Mouse (Mus musculus) megakaryocyte, embryonic 14.5 days (primary cell): Measurements from ENCODE around the gene Auts2. TPM values are rescaled to one million over a fixed set of nuclear protein-coding genes. Genes with fewer than 3 reads are reported as not detected.

Experiments
- H3K27me3 ChIP-seq: replicated peaks from 2 replicates; pipeline ENCODE3; 2012; ENCODE audit warnings: inconsistent platforms
- H3K36me3 ChIP-seq: replicated peaks from 2 replicates; pipeline ENCODE3; 2012; ENCODE audit warnings: low read length, inconsistent platforms, mixed read lengths
- H3K4me1 ChIP-seq: 2 replicates; pipeline ENCODE4 v1.6.1; 2012; ENCODE audit warnings: inconsistent platforms
- H3K4me3 ChIP-seq: replicated peaks from 2 replicates; pipeline ENCODE3; 2012; ENCODE audit warnings: moderate library complexity, mild to moderate bottlenecking, inconsistent platforms
- H3K9me3 ChIP-seq: 2 replicates; pipeline ENCODE4 v1.6.1; 2012; ENCODE audit warnings: inconsistent platforms
- FLI1 ChIP-seq: IDR thresholded peaks from 2 replicates; pipeline ENCODE4 v1.6.1; 2012; ENCODE audit warnings: low read length, inconsistent platforms, mixed read lengths
- GATA1 ChIP-seq: IDR thresholded peaks from 3 replicates; pipeline ENCODE4 v1.6.1; 2012; ENCODE audit warnings: mixed read lengths, low read length, inconsistent platforms, borderline replicate concordance
- polyA plus RNA-seq: library from polyadenylated mRNA; stranded (reverse); fragments of >175 nt; gene quantifications from 2 replicates; pipeline ENCODE4 v1.2.3, GENCODE M21; 2012; ENCODE audit warnings: low replicate concordance; ENCODE audit not compliant: insufficient read depth

Gene Auts2
- polyA plus RNA-seq, 1 experiment: 4.0 TPM

DNA sequence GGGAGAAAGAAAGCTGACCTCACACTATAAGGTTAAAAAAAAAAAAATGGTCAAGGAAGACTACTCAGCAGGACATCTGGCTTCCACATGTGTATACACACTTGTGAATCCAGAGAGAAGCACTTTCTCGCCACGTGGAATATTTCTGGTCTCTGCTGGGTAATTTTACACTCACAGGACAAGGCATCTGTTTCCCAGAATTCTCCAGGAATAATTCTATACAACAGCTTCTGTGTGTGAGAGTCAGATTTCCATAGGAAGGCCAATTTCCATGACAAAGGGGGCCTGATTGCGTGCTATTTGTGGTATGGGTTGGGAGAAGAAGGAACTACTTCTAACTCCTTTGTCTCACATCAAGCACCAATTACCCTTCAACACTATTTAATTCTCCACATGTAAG lies 1016.5 kb downstream of the Auts2 start:
- H3K27me3 ChIP-seq: no peaks in the 10 kb centered on the region
- H3K36me3 ChIP-seq: no peaks in the 10 kb centered on the region
- H3K4me3 ChIP-seq: no peak overlapping the region
- peaks cover 21% of the 10 kb centered on the region for H3K9me3 ChIP-seq
- peaks cover 3% of the 10 kb centered on the region; the same call in 1 of the 2 replicates for H3K4me1 ChIP-seq
- TF ChIP-seq GATA1: no peak
- no peak for TF ChIP-seq FLI1

DNA sequence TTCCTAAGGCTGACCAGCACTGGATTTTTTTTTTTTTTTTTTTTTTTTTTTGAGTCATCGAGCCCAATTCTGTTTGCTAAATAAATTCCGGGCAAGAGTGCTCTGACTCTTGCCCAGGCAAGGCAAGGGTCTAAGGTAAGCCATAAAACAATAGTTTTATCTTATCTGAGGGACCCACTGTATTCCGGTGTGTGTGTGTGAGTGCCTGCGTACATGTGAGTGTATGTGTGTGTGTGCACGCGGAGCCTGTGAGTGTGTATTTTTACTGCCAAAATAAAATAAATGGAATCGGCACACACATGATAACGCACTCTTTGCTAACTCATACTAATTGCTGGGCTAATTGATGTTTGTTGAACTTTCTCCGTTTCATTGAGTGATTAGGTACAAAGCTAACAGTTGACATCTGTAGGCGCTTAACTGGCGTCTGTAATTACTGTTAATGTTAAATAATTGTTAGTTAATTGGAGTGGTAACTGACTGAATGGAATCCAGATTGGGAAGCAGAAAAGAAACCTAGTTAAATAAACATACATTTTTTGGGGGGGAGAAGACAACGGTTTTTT lies 1018.2 kb downstream of the Auts2 start:
- Histone ChIP-seq H3K4me3 (no peak overlapping the region), H3K36me3 (no peaks in the 10 kb centered on the region), H3K9me3 (peaks cover 26% of the 10 kb centered on the region), H3K27me3 (no peaks in the 10 kb centered on the region), H3K4me1 (peaks cover 3% of the 10 kb centered on the region; the same call in 1 of the 2 replicates)
- TF ChIP-seq FLI1 (no peak), GATA1 (no peak)

DNA sequence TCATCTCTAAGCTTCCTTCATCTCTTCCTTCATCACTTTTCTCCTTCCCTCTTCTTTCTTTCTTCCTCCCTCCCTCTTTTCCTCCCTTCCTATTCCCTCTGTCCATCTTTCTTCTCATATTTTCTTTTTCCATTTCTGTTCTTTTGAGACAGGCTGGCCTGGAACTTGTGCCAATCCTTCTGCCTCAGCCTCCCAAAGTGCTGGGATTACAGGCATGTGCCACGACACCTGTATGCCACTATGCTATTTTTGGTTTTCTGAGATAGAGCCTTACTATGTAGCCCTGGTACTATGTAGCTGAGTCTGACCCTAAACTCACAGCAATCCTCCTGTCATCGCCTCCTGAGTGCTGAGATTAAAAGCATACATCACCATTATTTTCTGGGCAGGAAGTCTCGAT lies 1023.6 kb downstream of the Auts2 start:
- H3K27me3 ChIP-seq: no peaks in the 10 kb centered on the region
- peaks cover 32% of the 10 kb centered on the region for H3K9me3 ChIP-seq
- H3K36me3 ChIP-seq: no peaks in the 10 kb centered on the region
- no peaks in the 10 kb centered on the region for H3K4me1 ChIP-seq
- H3K4me3 ChIP-seq: no peak overlapping the region
- TF ChIP-seq FLI1: no peak
- no peak for TF ChIP-seq GATA1

DNA sequence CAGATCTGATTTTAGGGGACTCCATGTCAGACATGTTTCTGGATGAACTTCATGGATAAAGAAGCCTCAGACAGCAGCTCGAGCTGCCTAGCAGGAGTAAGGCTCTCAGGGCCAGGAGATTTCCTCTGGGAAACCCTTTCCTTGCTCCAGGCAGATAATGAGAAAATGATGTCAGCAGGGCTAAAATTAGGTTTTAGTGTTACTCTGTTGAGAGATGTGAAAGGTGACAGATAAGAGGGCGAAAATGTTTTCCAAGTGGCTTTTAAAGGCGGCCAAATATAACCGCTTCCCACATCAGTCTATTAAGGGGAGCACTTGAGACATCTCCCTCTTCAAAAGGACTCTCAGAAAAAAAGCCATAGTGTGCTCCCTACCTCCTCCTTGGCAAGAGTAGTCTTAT lies 1025.5 kb downstream of the Auts2 start:
- Histone ChIP-seq H3K4me1 (no peaks in the 10 kb centered on the region; the same call in 1 of the 2 replicates), H3K4me3 (no peak overlapping the region), H3K36me3 (no peaks in the 10 kb centered on the region), H3K9me3 (peaks cover 33% of the 10 kb centered on the region), H3K27me3 (no peaks in the 10 kb centered on the region)
- no peak for TF ChIP-seq GATA1
- no peak for TF ChIP-seq FLI1

DNA sequence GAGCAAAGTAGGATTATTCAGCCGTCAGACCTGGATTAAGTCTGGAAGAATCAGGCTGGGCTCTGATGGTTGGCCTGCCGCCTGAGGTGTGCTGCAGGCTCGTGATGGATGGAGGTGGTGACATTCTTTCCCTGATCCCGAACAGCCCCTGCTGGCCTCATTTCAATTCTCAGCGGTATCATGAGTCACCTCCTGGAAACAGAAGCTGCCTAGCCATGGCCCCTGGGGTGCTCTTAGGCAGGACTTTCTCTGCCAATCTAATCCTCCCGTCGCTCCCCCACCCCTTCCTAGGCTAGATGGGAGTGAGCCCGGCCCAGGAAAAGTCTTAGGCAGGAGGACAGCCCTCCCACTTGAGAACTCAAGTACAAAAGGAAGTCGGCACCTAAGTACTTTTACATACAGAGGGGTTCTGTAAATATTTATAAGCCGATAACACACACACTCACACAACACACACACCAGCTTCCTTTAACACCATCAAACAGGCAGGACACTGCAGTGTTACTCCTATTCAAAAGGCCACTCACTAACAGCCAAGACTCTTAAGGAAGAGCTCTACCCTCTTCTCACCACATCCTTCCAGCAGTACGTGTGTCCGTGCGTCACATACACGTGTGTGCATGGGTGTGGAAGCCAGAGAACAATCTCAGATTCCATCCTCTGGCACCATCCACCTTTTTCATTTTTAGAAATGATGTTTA lies 1027.3 kb downstream of the Auts2 start:
- TF ChIP-seq FLI1 (no peak), GATA1 (no peak)
- Histone ChIP-seq H3K27me3 (no peaks in the 10 kb centered on the region), H3K4me3 (no peak overlapping the region), H3K4me1 (no peaks in the 10 kb centered on the region; the same call in 1 of the 2 replicates), H3K9me3 (peaks cover 34% of the 10 kb centered on the region), H3K36me3 (no peaks in the 10 kb centered on the region)

DNA sequence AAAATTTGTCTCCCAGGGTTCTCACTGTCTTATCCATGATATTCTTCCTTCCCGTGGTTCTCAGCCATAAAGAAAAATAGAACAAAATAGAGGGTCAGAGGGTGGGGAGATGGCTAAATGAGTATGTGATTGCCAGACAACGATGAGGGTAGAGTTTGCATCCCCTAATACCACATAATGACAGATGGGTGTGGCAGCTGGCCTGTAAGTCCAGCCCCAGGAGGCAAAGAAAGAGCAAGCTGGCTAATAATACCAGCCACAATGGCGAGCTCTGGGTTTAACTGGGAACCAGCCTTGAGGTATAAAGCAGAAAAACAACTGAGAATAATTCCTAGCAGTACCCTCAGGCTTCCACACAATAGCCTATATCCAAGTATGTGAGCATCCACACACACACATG lies 1029.4 kb downstream of the Auts2 start:
- TF ChIP-seq GATA1: no peak
- TF ChIP-seq FLI1: no peak
- no peaks in the 10 kb centered on the region; the same call in 1 of the 2 replicates for H3K4me1 ChIP-seq
- no peaks in the 10 kb centered on the region for H3K36me3 ChIP-seq
- peaks cover 33% of the 10 kb centered on the region for H3K9me3 ChIP-seq
- H3K4me3 ChIP-seq: no peak overlapping the region
- no peaks in the 10 kb centered on the region for H3K27me3 ChIP-seq

DNA sequence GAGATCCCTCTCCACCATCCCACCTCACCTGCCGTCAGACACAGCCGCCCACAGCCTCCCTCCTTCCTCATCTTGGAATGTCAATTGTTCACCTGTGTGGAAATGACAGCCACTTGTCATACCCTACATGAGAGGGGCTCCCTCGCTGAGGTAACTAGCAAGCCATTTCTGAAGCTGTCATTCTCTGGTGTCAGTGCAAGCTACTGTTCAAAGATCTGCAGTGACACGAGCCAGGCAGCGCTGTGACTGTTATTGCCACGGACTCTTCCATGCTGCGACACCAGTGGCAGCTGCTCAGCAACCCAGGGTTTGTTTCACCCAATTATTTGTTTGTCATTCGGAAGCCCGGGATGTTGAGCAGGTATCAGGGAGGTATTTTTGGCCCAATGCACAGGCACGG lies 1030.5 kb downstream of the Auts2 start:
- Histone ChIP-seq H3K27me3 (no peaks in the 10 kb centered on the region), H3K4me1 (no peaks in the 10 kb centered on the region; the same call in 1 of the 2 replicates), H3K9me3 (peaks cover 28% of the 10 kb centered on the region), H3K4me3 (no peak overlapping the region), H3K36me3 (no peaks in the 10 kb centered on the region)
- TF ChIP-seq FLI1 (no peak), GATA1 (no peak)

DNA sequence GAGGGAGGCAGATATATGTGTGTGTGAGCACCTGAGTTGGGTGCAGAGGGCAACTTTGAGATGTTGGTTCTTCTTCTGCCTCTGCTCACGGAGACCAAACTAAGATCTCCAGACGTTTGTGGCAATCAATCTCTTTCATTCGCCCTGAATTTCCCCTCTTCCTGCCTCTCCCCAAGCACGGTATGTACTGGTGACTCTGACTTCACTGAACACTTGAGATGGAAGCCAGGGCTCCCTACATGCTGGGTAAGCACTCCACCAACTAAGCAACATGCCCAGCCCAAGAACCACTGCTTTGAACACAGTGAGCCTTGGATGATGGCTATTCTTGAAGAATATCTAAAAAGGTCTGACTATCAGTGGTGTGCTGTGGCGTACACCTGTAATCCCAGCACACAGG lies 1032.5 kb downstream of the Auts2 start:
- no peak overlapping the region for H3K4me3 ChIP-seq
- H3K9me3 ChIP-seq: peaks cover 22% of the 10 kb centered on the region
- H3K4me1 ChIP-seq: no peaks in the 10 kb centered on the region; the same call in 1 of the 2 replicates
- TF ChIP-seq FLI1: no peak
- no peak for TF ChIP-seq GATA1
- H3K27me3 ChIP-seq: no peaks in the 10 kb centered on the region
- no peaks in the 10 kb centered on the region for H3K36me3 ChIP-seq

DNA sequence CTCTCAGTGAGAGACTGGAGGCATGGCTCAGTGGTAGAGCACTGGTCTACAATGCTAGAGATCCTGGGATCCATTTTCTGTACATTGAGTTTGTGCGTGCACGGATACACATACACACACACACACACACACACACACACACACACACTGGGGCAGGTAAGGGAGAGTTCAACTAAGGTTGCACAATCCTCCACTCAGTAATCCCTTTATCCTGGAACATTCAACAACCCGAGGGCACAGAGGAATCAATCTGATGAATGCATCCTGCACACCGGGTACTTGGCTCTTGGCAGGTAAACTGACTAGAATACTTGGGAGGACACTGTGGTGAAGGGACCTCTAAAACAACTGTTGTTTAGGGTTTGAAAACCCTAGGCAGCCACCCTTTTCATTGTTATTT lies 1033.8 kb downstream of the Auts2 start:
- peaks cover 22% of the 10 kb centered on the region for H3K9me3 ChIP-seq
- TF ChIP-seq FLI1 (no peak), GATA1 (no peak)
- no peaks in the 10 kb centered on the region; the same call in 1 of the 2 replicates for H3K4me1 ChIP-seq
- no peak overlapping the region for H3K4me3 ChIP-seq
- no peaks in the 10 kb centered on the region for H3K36me3 ChIP-seq
- H3K27me3 ChIP-seq: no peaks in the 10 kb centered on the region

DNA sequence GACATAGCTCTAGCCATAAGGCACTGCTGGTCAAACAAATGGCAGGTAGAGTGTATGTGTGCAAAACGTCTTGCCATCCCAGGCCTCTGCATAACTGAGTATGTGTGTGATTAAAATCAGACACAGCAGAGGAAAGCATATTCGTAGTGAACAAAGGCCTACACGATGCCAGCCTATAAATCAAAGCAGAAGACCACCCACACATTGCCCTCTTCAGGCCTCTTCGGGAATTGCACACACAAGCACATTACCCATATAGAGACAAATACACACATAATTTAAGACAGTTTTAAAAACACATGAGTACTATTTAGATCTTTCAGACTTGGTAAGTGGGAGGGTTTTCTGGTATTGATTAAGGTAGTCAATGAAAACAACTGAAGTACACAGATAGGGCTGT lies 1044.3 kb downstream of the Auts2 start:
- H3K4me1 ChIP-seq: no peaks in the 10 kb centered on the region
- TF ChIP-seq GATA1: no peak
- TF ChIP-seq FLI1: no peak
- H3K27me3 ChIP-seq: no peaks in the 10 kb centered on the region
- H3K9me3 ChIP-seq: peaks cover 35% of the 10 kb centered on the region
- no peak overlapping the region for H3K4me3 ChIP-seq
- H3K36me3 ChIP-seq: no peaks in the 10 kb centered on the region
